Mouse (Mus musculus): ENCODE data around the gene Stab1.

Stab1 gene

GRCm38 (mm10) chr14:31165991-31166630 lies 2.3 kb downstream of the Stab1 start:
- no peak overlapping the region for H3K4me3 ChIP-seq (replicated peaks; ENCODE audit: low read length)
- H3K36me3 ChIP-seq (ENCODE audit: insufficient read depth, low read length) = peaks cover 12% of the 10 kb centered on the region
- TF ChIP-seq POU5F1 (IDR thresholded peaks at IDR 0.05; ENCODE audit: borderline replicate concordance, low read length) (no peak), NANOG (IDR thresholded peaks at IDR 0.05; ENCODE audit: borderline replicate concordance, low read length) (no peak), CTCF (conservative IDR thresholded peaks at IDR 0.05; ENCODE audit: low read length) (no peak)
- H3K9me3 ChIP-seq (ENCODE audit: low read length) = no peaks in the 10 kb centered on the region
- peaks cover 44% of the 10 kb centered on the region for H3K4me1 ChIP-seq (replicated peaks; ENCODE audit: low read depth, low read length)
- H3K27me3 ChIP-seq (ENCODE audit: insufficient read depth, low read length) = peaks cover 17% of the 10 kb centered on the region

- Histone ChIP-seq H3K27me3 (ENCODE audit: insufficient read depth, low read length) (peaks cover 18% of the 10 kb centered on the region), H3K36me3 (ENCODE audit: insufficient read depth, low read length) (peaks cover 6% of the 10 kb centered on the region), H3K4me1 (replicated peaks; ENCODE audit: low read depth, low read length) (peaks cover 38% of the 10 kb centered on the region), H3K4me3 (replicated peaks; ENCODE audit: low read length) (no peak overlapping the region), H3K9me3 (ENCODE audit: low read length) (no peaks in the 10 kb centered on the region)
- TF ChIP-seq POU5F1 (IDR thresholded peaks at IDR 0.05; ENCODE audit: borderline replicate concordance, low read length) (no peak), NANOG (IDR thresholded peaks at IDR 0.05; ENCODE audit: borderline replicate concordance, low read length) (no peak), CTCF (conservative IDR thresholded peaks at IDR 0.05; ENCODE audit: low read length) (no peak)
Observed at GRCm38 (mm10) chr14:31165458-31165857, 3.0 kb downstream of the Stab1 start.

- peaks cover 38% of the 10 kb centered on the region for H3K4me1 ChIP-seq (replicated peaks; ENCODE audit: low read depth, low read length)
- H3K4me3 ChIP-seq (replicated peaks; ENCODE audit: low read length) = no peak overlapping the region
- no peaks in the 10 kb centered on the region for H3K9me3 ChIP-seq (ENCODE audit: low read length)
- peaks cover 22% of the 10 kb centered on the region for H3K27me3 ChIP-seq (ENCODE audit: insufficient read depth, low read length)
- peaks cover 1% of the 10 kb centered on the region; the same call in 1 of the 2 replicates for H3K36me3 ChIP-seq (ENCODE audit: insufficient read depth, low read length)
- TF ChIP-seq NANOG (IDR thresholded peaks at IDR 0.05; ENCODE audit: borderline replicate concordance, low read length) = no peak
- no peak for TF ChIP-seq CTCF (conservative IDR thresholded peaks at IDR 0.05; ENCODE audit: low read length)
- TF ChIP-seq POU5F1 (IDR thresholded peaks at IDR 0.05; ENCODE audit: borderline replicate concordance, low read length) = no peak
Observed at GRCm38 (mm10) chr14:31165010-31165409, 3.4 kb downstream of the Stab1 start.

GRCm38 (mm10) chr14:31164067-31164466 lies 4.4 kb downstream of the Stab1 start:
- peaks cover 22% of the 10 kb centered on the region for H3K27me3 ChIP-seq (ENCODE audit: insufficient read depth, low read length)
- TF ChIP-seq CTCF (conservative IDR thresholded peaks at IDR 0.05; ENCODE audit: low read length) = no peak
- H3K4me3 ChIP-seq (replicated peaks; ENCODE audit: low read length) = peak overlapping the region; percentile 14; the same call in 1 of the 2 replicates
- no peaks in the 10 kb centered on the region for H3K9me3 ChIP-seq (ENCODE audit: low read length)
- no peaks in the 10 kb centered on the region for H3K36me3 ChIP-seq (ENCODE audit: insufficient read depth, low read length)
- H3K4me1 ChIP-seq (replicated peaks; ENCODE audit: low read depth, low read length) = peaks cover 34% of the 10 kb centered on the region

- no peaks in the 10 kb centered on the region for H3K9me3 ChIP-seq (ENCODE audit: low read length)
- no peak for TF ChIP-seq POU5F1 (IDR thresholded peaks at IDR 0.05; ENCODE audit: borderline replicate concordance, low read length)
- no peak overlapping the region for H3K4me3 ChIP-seq (replicated peaks; ENCODE audit: low read length)
- peaks cover 25% of the 10 kb centered on the region for H3K4me1 ChIP-seq (replicated peaks; ENCODE audit: low read depth, low read length)
- no peaks in the 10 kb centered on the region for H3K36me3 ChIP-seq (ENCODE audit: insufficient read depth, low read length)
- H3K27me3 ChIP-seq (ENCODE audit: insufficient read depth, low read length) = peaks cover 20% of the 10 kb centered on the region
Observed at GRCm38 (mm10) chr14:31161638-31162037, 6.8 kb downstream of the Stab1 start.

- Histone ChIP-seq H3K4me1 (replicated peaks; ENCODE audit: low read depth, low read length) (peaks cover 25% of the 10 kb centered on the region), H3K36me3 (ENCODE audit: insufficient read depth, low read length) (no peaks in the 10 kb centered on the region), H3K4me3 (replicated peaks; ENCODE audit: low read length) (no peak overlapping the region), H3K9me3 (ENCODE audit: low read length) (no peaks in the 10 kb centered on the region), H3K27me3 (ENCODE audit: insufficient read depth, low read length) (peaks cover 20% of the 10 kb centered on the region)
- TF ChIP-seq POU5F1 (IDR thresholded peaks at IDR 0.05; ENCODE audit: borderline replicate concordance, low read length) (no peak), NANOG (IDR thresholded peaks at IDR 0.05; ENCODE audit: borderline replicate concordance, low read length) (no peak), CTCF (conservative IDR thresholded peaks at IDR 0.05; ENCODE audit: low read length) (no peak)
Observed at GRCm38 (mm10) chr14:31161191-31161590, 7.2 kb downstream of the Stab1 start.

- Histone ChIP-seq H3K9me3 (ENCODE audit: low read length) (no peaks in the 10 kb centered on the region), H3K36me3 (ENCODE audit: insufficient read depth, low read length) (no peaks in the 10 kb centered on the region), H3K4me1 (replicated peaks; ENCODE audit: low read depth, low read length) (peaks cover 29% of the 10 kb centered on the region), H3K4me3 (replicated peaks; ENCODE audit: low read length) (no peak overlapping the region), H3K27me3 (ENCODE audit: insufficient read depth, low read length) (peaks cover 20% of the 10 kb centered on the region)
- TF ChIP-seq NANOG (IDR thresholded peaks at IDR 0.05; ENCODE audit: borderline replicate concordance, low read length) = no peak
- no peak for TF ChIP-seq POU5F1 (IDR thresholded peaks at IDR 0.05; ENCODE audit: borderline replicate concordance, low read length)
- no peak for TF ChIP-seq CTCF (conservative IDR thresholded peaks at IDR 0.05; ENCODE audit: low read length)
Observed at GRCm38 (mm10) chr14:31160196-31161150, 8.0 kb downstream of the Stab1 start.

GRCm38 (mm10) chr14:31145694-31146093 lies 22.7 kb downstream of the Stab1 start:
- H3K4me1 ChIP-seq (replicated peaks; ENCODE audit: low read depth, low read length) = peaks cover 3% of the 10 kb centered on the region; the same call in 1 of the 2 replicates
- H3K9me3 ChIP-seq (ENCODE audit: low read length) = 0 out of 2 replicates have a peak, but pooled peaks cover 4% of the 10 kb centered on the region
- peaks cover 3% of the 10 kb centered on the region for H3K36me3 ChIP-seq (ENCODE audit: insufficient read depth, low read length)
- TF ChIP-seq NANOG (IDR thresholded peaks at IDR 0.05; ENCODE audit: borderline replicate concordance, low read length) (no peak), CTCF (conservative IDR thresholded peaks at IDR 0.05; ENCODE audit: low read length) (no peak), POU5F1 (IDR thresholded peaks at IDR 0.05; ENCODE audit: borderline replicate concordance, low read length) (no peak)
- H3K4me3 ChIP-seq (replicated peaks; ENCODE audit: low read length) = no peak overlapping the region
- H3K27me3 ChIP-seq (ENCODE audit: insufficient read depth, low read length) = peaks cover 54% of the 10 kb centered on the region

All from E14TG2a.4 (cell line).